Mouse (Mus musculus) kidney, postnatal 0 days (tissue): ENCODE data around the gene Mslnl. TPM values are rescaled to one million over a fixed set of nuclear protein-coding genes. Genes with fewer than 3 reads are reported as not detected.

Experiments
- ATAC-seq: fragments of 200-750 bp; cut with Nextera tagmentation; replicated peaks from 2 replicates; pipeline ENCODE4 v1.8.0; 2017; ENCODE audit warnings: low read depth, moderate number of reproducible peaks, moderate TSS enrichment, moderate library complexity; ENCODE audit not compliant: low FRiP score
- DNase-seq: peaks from one replicate; pipeline ENCODE4 v3.0.0-alpha.2; 2016; ENCODE audit warnings: low spot score
- H3K27ac ChIP-seq: fragments of 300-500 bp; sonication (generic); 2 replicates; pipeline ENCODE4 v1.5.1; 2014; ENCODE audit warnings: mild to moderate bottlenecking
- H3K27me3 ChIP-seq: fragments of 300-500 bp; sonication (generic); 2 replicates; pipeline ENCODE4 v1.6.1; 2014; ENCODE audit warnings: low read length, mixed read lengths; ENCODE audit not compliant: insufficient read depth
- H3K36me3 ChIP-seq: fragments of 300-500 bp; sonication (generic); 2 replicates; pipeline ENCODE4 v1.6.1; 2014; ENCODE audit warnings: low read length, mixed read lengths; ENCODE audit not compliant: insufficient read depth
- H3K4me1 ChIP-seq: fragments of 300-500 bp; sonication (generic); replicated peaks from 2 replicates; pipeline ENCODE4 v1.6.1; 2014; ENCODE audit warnings: antibody characterized with exemption, low read length, mixed read lengths; ENCODE audit not compliant: insufficient read depth
- H3K4me2 ChIP-seq: fragments of 300-500 bp; sonication (generic); 2 replicates; pipeline ENCODE4 v1.6.1; 2014; ENCODE audit warnings: mild to moderate bottlenecking, low read length, moderate library complexity, mixed read lengths
- H3K4me3 ChIP-seq: fragments of 300-500 bp; sonication (generic); replicated peaks from 2 replicates; pipeline ENCODE4 v1.5.1; 2014; ENCODE audit warnings: low read depth, low read length
- H3K9ac ChIP-seq: fragments of 300-500 bp; sonication (generic); 2 replicates; pipeline ENCODE4 v1.6.1; 2014; ENCODE audit warnings: low read depth, low read length
- H3K9me3 ChIP-seq: fragments of 300-500 bp; sonication (generic); replicated peaks from 2 replicates; pipeline ENCODE4 v1.6.1; 2016; ENCODE audit warnings: low read length, inconsistent platforms, mixed read lengths
- CTCF ChIP-seq: IDR thresholded peaks from 2 replicates; pipeline ENCODE4 v1.5.1; 2016; ENCODE audit warnings: antibody characterized with exemption, low read depth, mild to moderate bottlenecking, moderate library complexity
- WGBS: fragments of 180-500 bp; shearing (Covaris S2); extraction: QIAGEN DNeasy Blood & Tissue Kit; methylation state at CpG from one replicate; pipeline ENCODE4 v1.1.7; 2014; 5-methylcytosine and 5-hydroxymethylcytosine counted together
- polyA plus RNA-seq: library from polyadenylated mRNA; unstranded; fragments of >200 nt; fragmentation: Nextera tagmentation; extraction: Ambion mirVana; gene quantifications from 2 replicates; pipeline ENCODE4 v1.2.1, GENCODE M21; 2015

The Mslnl gene
- polyA plus RNA-seq, 1 experiment from 2014 or later: not detected

GRCm38 (mm10) chr17:25751446-25751845 lies 15.6 kb downstream of the Mslnl start:
- no peak overlapping the region for H3K27ac ChIP-seq
- H3K4me3 ChIP-seq: no peak overlapping the region
- 23% methylated on average over 5 of the region's 5 CpGs for WGBS
- 0 out of 2 replicates have a peak overlapping the region, but pooled peaks have one; percentile 28 for H3K9ac ChIP-seq
- no peaks in the 10 kb centered on the region for H3K9me3 ChIP-seq
- H3K4me1 ChIP-seq: no peaks in the 10 kb centered on the region; the same call in 1 of the 2 replicates
- no peak for ATAC-seq
- no peaks in the 10 kb centered on the region for H3K36me3 ChIP-seq
- H3K4me2 ChIP-seq: no peak overlapping the region
- TF ChIP-seq CTCF: no peak
- H3K27me3 ChIP-seq: no peaks in the 10 kb centered on the region
- DNase-seq: peak; percentile 32

GRCm38 (mm10) chr17:25754241-25754640 lies 18.4 kb downstream of the Mslnl start, which contains the start of gene Msln:
TSS of gene Msln (minus strand) at chr17:25754378.
- Histone ChIP-seq H3K4me1 (no peaks in the 10 kb centered on the region; the same call in 1 of the 2 replicates), H3K27ac (no peak within 1 kb of the TSS), H3K9ac (no peak within 1 kb of the TSS), H3K27me3 (no peaks in the 10 kb centered on the region), H3K4me2 (no peak within 1 kb of the TSS), H3K4me3 (no peak within 1 kb of the TSS), H3K36me3 (no peaks in the 10 kb centered on the region), H3K9me3 (no peaks in the 10 kb centered on the region)
- DNase-seq (no peak), ATAC-seq (no peak)
- WGBS: 86% methylated on average over 9 of the region's 9 CpGs
- TF ChIP-seq CTCF: no peak

- Histone ChIP-seq H3K9ac (no peak overlapping the region), H3K27ac (no peak overlapping the region), H3K4me1 (no peaks in the 10 kb centered on the region; the same call in 1 of the 2 replicates), H3K4me2 (no peak overlapping the region), H3K36me3 (no peaks in the 10 kb centered on the region), H3K4me3 (no peak overlapping the region), H3K9me3 (no peaks in the 10 kb centered on the region), H3K27me3 (no peaks in the 10 kb centered on the region)
- no peak for TF ChIP-seq CTCF
- 80% methylated on average over 4 of the region's 4 CpGs for WGBS
- ATAC-seq: no peak
- DNase-seq: no peak
Observed at GRCm38 (mm10) chr17:25755086-25755485, 19.2 kb downstream of the Mslnl start.

- DNase-seq (peak; percentile 18), ATAC-seq (peak; percentile 41; the same call in 1 of the 2 replicates)
- no peak overlapping the region for H3K27ac ChIP-seq
Observed at GRCm38 (mm10) chr17:25755627-25756377, 20.0 kb downstream of the Mslnl start.

GRCm38 (mm10) chr17:25756378-25757242 lies 20.8 kb downstream of the Mslnl start:
- no peak for TF ChIP-seq CTCF
- no peak overlapping the region for H3K27ac ChIP-seq
- peak; percentile 34; the same call in 1 of the 2 replicates for ATAC-seq
- no peaks in the 10 kb centered on the region for H3K4me1 ChIP-seq
- no peak overlapping the region for H3K4me3 ChIP-seq
- no peaks in the 10 kb centered on the region for H3K36me3 ChIP-seq
- H3K27me3 ChIP-seq: no peaks in the 10 kb centered on the region
- no peak overlapping the region for H3K4me2 ChIP-seq
- no peak overlapping the region for H3K9ac ChIP-seq
- no peak for DNase-seq
- no peaks in the 10 kb centered on the region for H3K9me3 ChIP-seq
- WGBS: 63% methylated on average over 9 of the region's 9 CpGs

More at GRCm38 (mm10) chr17:25755627-25756377, 20.0 kb downstream of the Mslnl start:
- Histone ChIP-seq H3K4me1 (no peaks in the 10 kb centered on the region; the same call in 1 of the 2 replicates), H3K4me3 (no peak overlapping the region), H3K9me3 (no peaks in the 10 kb centered on the region), H3K36me3 (no peaks in the 10 kb centered on the region), H3K4me2 (no peak overlapping the region), H3K9ac (no peak overlapping the region), H3K27me3 (no peaks in the 10 kb centered on the region)
- no peak for TF ChIP-seq CTCF
- WGBS: 18% methylated on average over 4 of the region's 4 CpGs

- Histone ChIP-seq H3K4me1 (no peaks in the 10 kb centered on the region), H3K9me3 (no peaks in the 10 kb centered on the region), H3K36me3 (no peaks in the 10 kb centered on the region), H3K4me2 (no peak overlapping the region), H3K4me3 (no peak overlapping the region), H3K27me3 (no peaks in the 10 kb centered on the region), H3K9ac (no peak overlapping the region), H3K27ac (no peak overlapping the region)
- WGBS: 53% methylated on average over 3 of the region's 3 CpGs
- ATAC-seq (no peak), DNase-seq (no peak)
- no peak for TF ChIP-seq CTCF
Observed at GRCm38 (mm10) chr17:25757691-25758090, 21.8 kb downstream of the Mslnl start.
